Mouse (Mus musculus): ENCODE measurements around the gene Cbx2. TPM values are rescaled to one million over a fixed set of nuclear protein-coding genes. Genes with fewer than 3 reads are reported as not detected.

The Cbx2 gene
- polyA plus RNA-seq, 1 experiment = 3.0 TPM

GRCm38 (mm10) chr11:119058041-119058995 is 35.6 kb downstream of the Cbx2 start:
- DNase-seq (ENCODE audit: low spot score) = peak; percentile 69

- no peak for DNase-seq (ENCODE audit: low spot score)
These were observed 36.5 kb downstream of the Cbx2 start for GRCm38 (mm10) chr11:119059256-119059655.

- no peak for DNase-seq (ENCODE audit: low spot score)
These were observed 44.1 kb downstream of the Cbx2 start for GRCm38 (mm10) chr11:119066841-119067240.

GRCm38 (mm10) chr11:119072239-119072638 is 49.5 kb downstream of the Cbx2 start:
- no peak for DNase-seq (ENCODE audit: low spot score)

DNA sequence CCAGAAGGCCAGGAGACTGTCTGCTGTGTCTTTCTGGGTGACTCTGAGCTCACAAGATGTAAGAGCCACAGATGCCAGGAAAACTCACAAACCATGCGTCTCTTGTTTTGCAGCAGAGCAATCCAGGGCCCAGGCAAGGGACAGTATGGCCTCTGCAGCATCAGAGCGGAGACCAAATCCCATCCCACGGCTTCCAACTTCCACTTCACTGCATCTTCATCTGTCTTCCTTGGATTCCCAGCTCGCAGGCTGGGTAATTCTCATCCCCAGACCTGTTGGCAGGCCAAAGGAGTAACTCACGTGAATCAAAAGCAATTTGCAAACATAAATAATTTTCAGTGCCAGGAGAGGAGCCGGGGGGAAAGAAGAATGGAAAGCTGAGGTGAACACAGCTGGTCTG is 50.2 kb downstream of the Cbx2 start:
- DNase-seq (ENCODE audit: low spot score) = no peak

DNA sequence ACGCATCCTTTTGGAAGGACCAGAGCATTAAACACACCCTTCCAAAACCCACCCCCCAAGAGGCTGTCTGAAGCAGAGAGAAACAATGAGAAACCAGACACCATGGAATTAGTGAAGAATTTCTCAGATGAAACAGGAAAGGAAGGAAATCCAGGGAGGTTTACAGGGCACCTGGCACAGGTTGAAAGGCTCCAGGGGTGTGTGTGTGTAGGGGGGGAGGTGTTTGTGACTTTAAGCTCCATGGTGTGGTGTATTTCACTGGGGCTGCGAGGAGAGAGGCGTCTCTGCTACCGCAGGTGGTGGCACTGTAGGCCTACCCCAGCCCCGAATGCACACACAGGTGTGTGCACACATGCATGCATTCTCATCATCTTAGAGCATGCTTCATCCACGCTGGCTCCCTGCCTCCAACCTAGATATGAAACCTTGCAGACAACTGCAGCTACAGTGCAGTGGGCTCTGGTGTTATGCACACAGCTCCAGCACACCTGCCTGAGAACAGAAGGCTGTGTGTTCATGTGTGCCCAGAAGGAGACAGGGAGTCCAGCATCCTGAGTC is 51.2 kb downstream of the Cbx2 start:
- no peak for DNase-seq (ENCODE audit: low spot score)

DNA sequence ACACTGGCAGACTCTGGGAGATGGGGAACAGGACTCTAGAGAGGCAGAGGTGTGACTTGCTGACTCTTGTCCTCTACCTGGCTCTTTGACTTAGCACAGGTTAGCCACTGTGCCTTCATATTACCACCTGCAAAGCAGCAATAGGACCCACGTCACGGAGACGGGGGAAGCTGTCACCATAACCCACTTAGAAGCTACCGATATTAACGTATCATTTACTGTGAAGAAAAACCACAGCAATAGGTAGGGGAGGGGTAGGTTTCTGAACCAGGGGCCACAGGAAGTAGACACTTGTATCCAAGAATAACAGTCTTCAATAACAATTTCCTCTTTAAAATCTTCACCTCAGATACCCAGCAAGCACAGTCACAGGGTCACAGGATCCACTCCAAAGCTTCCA is 53.0 kb downstream of the Cbx2 start:
- DNase-seq (ENCODE audit: low spot score) = no peak

DNA sequence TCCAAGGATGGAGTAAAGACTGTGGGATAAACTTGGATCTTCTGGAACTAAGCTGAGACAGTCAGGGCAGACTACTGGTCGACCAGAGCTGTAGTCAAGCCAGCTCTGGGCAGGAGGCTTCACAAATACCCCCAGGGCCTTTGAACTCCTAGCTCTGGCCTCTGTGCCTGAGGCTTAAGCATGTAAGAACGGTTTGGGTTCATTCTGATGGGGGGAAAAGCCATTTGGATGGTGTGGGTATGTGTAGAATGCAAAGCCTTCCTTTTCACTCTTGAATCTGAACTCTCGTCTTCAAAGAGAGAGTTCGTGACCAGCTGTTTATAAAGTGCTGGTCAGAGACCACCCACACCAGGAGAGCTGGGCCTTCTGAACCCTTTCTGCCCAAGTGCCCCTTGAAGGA is 55.0 kb downstream of the Cbx2 start:
- no peak for DNase-seq (ENCODE audit: low spot score)

DNA sequence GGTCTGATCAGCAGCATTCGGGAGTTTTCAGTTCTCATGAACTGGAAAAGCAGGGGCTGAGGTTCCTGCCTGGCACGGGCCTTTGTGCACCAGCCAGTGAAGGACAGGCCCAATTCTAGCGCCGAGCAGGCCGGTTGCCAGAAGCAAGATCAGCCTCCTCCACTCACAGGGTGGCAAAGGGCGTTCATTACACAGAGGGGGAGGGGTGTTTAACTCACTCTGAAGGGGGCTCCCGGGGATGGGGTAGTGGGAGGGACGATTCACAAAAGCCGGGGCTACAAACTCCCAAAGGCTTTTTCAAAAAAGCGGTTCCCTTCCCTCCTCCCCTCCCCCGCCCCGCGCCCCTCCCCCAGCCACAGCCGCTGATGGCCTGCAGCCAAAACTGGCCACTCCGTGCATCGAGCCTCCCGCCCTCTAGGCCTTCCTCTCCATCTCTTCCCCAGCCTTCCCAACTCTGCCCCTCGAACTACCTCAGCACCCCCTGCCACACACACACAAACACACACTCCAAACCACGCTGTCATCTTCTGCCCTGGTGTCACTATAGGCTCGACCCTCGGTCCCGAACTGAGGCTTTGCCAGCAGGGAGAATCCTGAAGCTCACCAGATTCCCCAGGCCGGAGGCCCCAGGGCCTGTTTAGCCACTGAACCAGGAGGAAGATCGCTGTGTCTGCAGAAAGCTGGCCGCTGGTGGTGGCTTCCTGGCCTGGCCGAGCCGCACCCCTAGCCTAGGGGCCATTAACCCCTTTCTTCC is 56.1 kb downstream of the Cbx2 start:
- DNase-seq (ENCODE audit: low spot score) = peak; percentile 53

DNA sequence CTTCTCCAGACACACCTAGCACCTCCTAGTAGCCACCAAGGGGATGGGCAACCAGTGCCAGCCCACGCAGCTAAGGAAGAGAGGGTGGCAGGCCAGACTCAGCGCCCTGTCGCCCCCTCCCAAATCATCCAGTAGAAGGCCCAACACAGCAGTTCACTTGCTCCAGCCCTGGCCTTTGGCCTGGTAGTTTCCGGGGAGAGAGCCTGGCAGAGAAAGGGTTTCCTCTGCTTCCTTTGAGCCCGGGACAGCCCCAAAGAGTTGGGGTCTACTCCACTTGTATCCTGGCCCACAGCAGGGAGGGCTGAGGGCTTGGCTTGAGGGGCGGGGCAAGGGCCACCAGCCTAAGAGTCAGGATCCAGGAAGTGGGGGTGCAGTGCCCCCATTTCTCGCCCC is 56.7 kb downstream of the Cbx2 start:
- no peak for DNase-seq (ENCODE audit: low spot score)

GRCm38 (mm10) chr11:119080461-119081147 is 57.8 kb downstream of the Cbx2 start:
- DNase-seq (ENCODE audit: low spot score) = no peak

Other genes starting within 250 kb of the Cbx2 start
- gene Rbfox3, start 111.4 kb upstream of the Cbx2 start, polyA plus RNA-seq (2012; rRNA removed) = 23.3 and 61.3 TPM in 2 replicates
- gene Enpp7, start 34.8 kb upstream of the Cbx2 start, polyA plus RNA-seq (2012; rRNA removed) = 0.08 TPM in 1 of 2 replicates, not detected in the other
- 5.4 and 6.8 TPM in 2 replicates for gene Cbx8, start 18.0 kb downstream of the Cbx2 start, polyA plus RNA-seq (2012; rRNA removed)
- 32.2 and 36.0 TPM in 2 replicates for gene Cbx4, start 63.3 kb downstream of the Cbx2 start, polyA plus RNA-seq (2012; rRNA removed)
- gene Tbc1d16, start 205.5 kb downstream of the Cbx2 start, polyA plus RNA-seq (2012; rRNA removed) = 15.8 and 20.8 TPM in 2 replicates
- gene Ccdc40, start 205.6 kb downstream of the Cbx2 start, polyA plus RNA-seq (2012; rRNA removed) = 0.66 and 0.77 TPM in 2 replicates
- gene Gaa, start 244.9 kb downstream of the Cbx2 start, polyA plus RNA-seq (2012; rRNA removed) = 95.0 and 113 TPM in 2 replicates

Measured in urinary bladder, adult 2 months (tissue).